Mouse (Mus musculus): ENCODE results near the gene Vmn1r30.

The Vmn1r30 gene

DNA sequence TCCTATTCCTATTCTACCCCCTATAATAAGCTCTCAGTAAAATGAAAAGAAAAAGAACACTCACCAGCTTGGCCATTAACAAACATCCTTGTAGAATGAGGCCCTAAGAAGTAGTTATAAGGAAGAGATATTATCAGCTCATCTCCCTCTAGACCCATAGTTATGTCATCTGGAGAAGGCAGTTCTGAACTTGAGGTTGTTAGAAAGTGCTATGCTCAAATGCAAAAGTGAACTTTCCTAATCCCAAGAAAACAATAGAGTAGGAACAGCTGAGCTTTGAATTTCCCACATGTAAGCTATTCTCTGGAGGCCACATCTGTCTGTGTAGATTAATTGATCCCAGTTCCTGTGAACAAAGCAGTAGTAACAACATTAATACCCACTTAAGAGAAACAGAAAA is at the start of gene Vmn1r30:
Gene Vmn1r30 (minus strand): TSS at position 101 of the 400 bp plus-strand sequence.
- DNase-seq (ENCODE audit: low read depth, low spot score), result no peak

GRCm38 (mm10) chr6:58475230-58475629 is 32.0 kb upstream of the Vmn1r30 start, which contains the start of gene Vmn1r31:
Vmn1r31 (minus strand) TSS chr6:58475330.
- DNase-seq (ENCODE audit: low read depth, low spot score), result no peak

All from embryo, embryonic 11.5 days (tissue).